Mouse (Mus musculus) embryo, embryonic 11.5 days (tissue): ENCODE data around the gene Ago3.

Experiments
- DNase-seq: peaks from one replicate; pipeline ENCODE4 v3.0.0-alpha.2; 2012; ENCODE audit warnings: low read depth, low spot score

Gene Ago3

GRCm38 (mm10) chr4:126429347-126430079 lies at the start of gene Ago3:
Ago3 (minus strand) TSS chr4:126429556.
- peak; percentile 78 for DNase-seq

GRCm38 (mm10) chr4:126473031-126473430 lies 43.7 kb upstream of the Ago3 start:
- no peak for DNase-seq

- no peak for DNase-seq
Measured at GRCm38 (mm10) chr4:126469334-126469733, 40.0 kb upstream of the Ago3 start.

GRCm38 (mm10) chr4:126468925-126469324 lies 39.6 kb upstream of the Ago3 start:
- no peak for DNase-seq

GRCm38 (mm10) chr4:126468285-126468901 lies 39.0 kb upstream of the Ago3 start, which contains the start of gene Ago1:
Ago1 (minus strand) TSS chr4:126468583.
- DNase-seq = peak; percentile 93

GRCm38 (mm10) chr4:126467721-126468284 lies 38.4 kb upstream of the Ago3 start:
- peak; percentile 76 for DNase-seq

- no peak for DNase-seq
Measured at GRCm38 (mm10) chr4:126466251-126466750, 36.9 kb upstream of the Ago3 start.

- DNase-seq = peak; percentile 70
Measured at GRCm38 (mm10) chr4:126465843-126466242, 36.5 kb upstream of the Ago3 start.

- no peak for DNase-seq
Measured at GRCm38 (mm10) chr4:126464892-126465235, 35.5 kb upstream of the Ago3 start.

- no peak for DNase-seq
Measured at GRCm38 (mm10) chr4:126464189-126464891, 35.0 kb upstream of the Ago3 start.

GRCm38 (mm10) chr4:126455441-126455840 lies 26.1 kb upstream of the Ago3 start:
- no peak for DNase-seq

GRCm38 (mm10) chr4:126454547-126455254 lies 25.3 kb upstream of the Ago3 start:
- no peak for DNase-seq

GRCm38 (mm10) chr4:126450268-126450667 lies 20.9 kb upstream of the Ago3 start:
- no peak for DNase-seq

- no peak for DNase-seq
Measured at GRCm38 (mm10) chr4:126447126-126447525, 17.8 kb upstream of the Ago3 start.

GRCm38 (mm10) chr4:126444528-126444927 lies 15.2 kb upstream of the Ago3 start:
- DNase-seq = no peak

GRCm38 (mm10) chr4:126438261-126438660 lies 8.9 kb upstream of the Ago3 start:
- DNase-seq = no peak

GRCm38 (mm10) chr4:126436268-126436667 lies 6.9 kb upstream of the Ago3 start:
- no peak for DNase-seq

GRCm38 (mm10) chr4:126434094-126434493 lies 4.7 kb upstream of the Ago3 start:
- no peak for DNase-seq

GRCm38 (mm10) chr4:126433175-126433574 lies 3.8 kb upstream of the Ago3 start:
- no peak for DNase-seq

- no peak for DNase-seq
Measured at GRCm38 (mm10) chr4:126431746-126432145, 2.4 kb upstream of the Ago3 start.

GRCm38 (mm10) chr4:126428682-126429346 lies 542 bp downstream of the Ago3 start:
- no peak for DNase-seq
